Mouse (Mus musculus) forebrain, embryonic 16.5 days (tissue): ENCODE data around the gene Mapk9. TPM values are rescaled to one million over a fixed set of nuclear protein-coding genes. Genes with fewer than 3 reads are reported as not detected.
A peak's percentile ranks its signal among the peaks of the same experiment; 100 is the strongest.
"Not testable (repeated sequence)": the region's sequence is repeated elsewhere in the genome, so short reads cannot be mapped to it uniquely, and the experiment has no call there.

Experiments used
- ATAC-seq: fragments of 200-750 bp; cut with Nextera tagmentation; 2 replicates; pipeline ENCODE4 v1.8.0; 2017; ENCODE audit warnings: mild to moderate bottlenecking, moderate library complexity
- H3K27ac ChIP-seq: fragments of 300-500 bp; sonication (generic); 2 replicates; pipeline ENCODE4 v1.5.1; 2014; ENCODE audit warnings: low read length, control low read depth
- H3K27me3 ChIP-seq: fragments of 300-500 bp; sonication (generic); replicated peaks from 2 replicates; pipeline ENCODE4 v1.6.1; 2014; ENCODE audit warnings: low read length; ENCODE audit not compliant: control insufficient read depth, insufficient read depth
- H3K36me3 ChIP-seq: fragments of 300-500 bp; sonication (generic); 2 replicates; pipeline ENCODE4 v1.6.1; 2014; ENCODE audit not compliant: control insufficient read depth, insufficient read depth
- H3K4me1 ChIP-seq: fragments of 300-500 bp; sonication (generic); replicated peaks from 2 replicates; pipeline ENCODE4 v1.6.1; 2014; ENCODE audit warnings: low read length; ENCODE audit not compliant: control insufficient read depth, insufficient read depth
- H3K4me2 ChIP-seq: fragments of 300-500 bp; sonication (generic); 2 replicates; pipeline ENCODE4 v1.6.1; 2014; ENCODE audit warnings: mild to moderate bottlenecking, low read length, control low read depth
- H3K4me3 ChIP-seq: fragments of 300-500 bp; sonication (generic); replicated peaks from 2 replicates; pipeline ENCODE4 v1.5.1; 2014; ENCODE audit warnings: mild to moderate bottlenecking, low read length, control low read depth
- H3K9ac ChIP-seq: fragments of 300-500 bp; sonication (generic); replicated peaks from 2 replicates; pipeline ENCODE4 v1.6.1; 2014; ENCODE audit warnings: low read depth, low read length, control low read depth
- H3K9me3 ChIP-seq: fragments of 300-500 bp; sonication (generic); 2 replicates; pipeline ENCODE4 v1.6.1; 2016; ENCODE audit warnings: low read length; ENCODE audit not compliant: control insufficient read depth
- WGBS: fragments of 180-500 bp; shearing (Covaris S2); extraction: QIAGEN DNeasy Blood & Tissue Kit; methylation state at CpG from one replicate; pipeline ENCODE4 v1.1.7; 2014; 5-methylcytosine and 5-hydroxymethylcytosine counted together
- polyA plus RNA-seq: library from polyadenylated mRNA; unstranded; fragments of >200 nt; fragmentation: Nextera tagmentation; extraction: Ambion mirVana; gene quantifications from 2 replicates; pipeline ENCODE4 v1.2.1, GENCODE M21; 2015

The Mapk9 gene
- polyA plus RNA-seq: 45.7 and 48.5 TPM in 2 replicates

GRCm38 (mm10) chr11:49846401-49847070, at the start of gene Mapk9:
Mapk9 (plus strand) TSS chr11:49846751.
- H3K4me1 ChIP-seq: peaks cover 26% of the 10 kb centered on the region
- H3K27ac ChIP-seq: peak within 1 kb of the TSS; percentile 52
- peak within 1 kb of the TSS; percentile 87 for H3K9ac ChIP-seq
- peak within 1 kb of the TSS; percentile 61 for H3K4me3 ChIP-seq
- ATAC-seq: peak; percentile 98
- no peaks in the 10 kb centered on the region for H3K27me3 ChIP-seq
- no peaks in the 10 kb centered on the region for H3K9me3 ChIP-seq
- peak within 1 kb of the TSS; percentile 65 for H3K4me2 ChIP-seq
- no peaks in the 10 kb centered on the region for H3K36me3 ChIP-seq
- WGBS: under 1% methylated on average over 51 of the region's 68 CpGs

- no peaks in the 10 kb centered on the region for H3K27me3 ChIP-seq
- no peaks in the 10 kb centered on the region for H3K36me3 ChIP-seq
- H3K27ac ChIP-seq: no peak overlapping the region
- no peak overlapping the region for H3K9ac ChIP-seq
- 92% methylated on average over 6 of the region's 6 CpGs for WGBS
- H3K9me3 ChIP-seq: no peaks in the 10 kb centered on the region
- peaks cover 10% of the 10 kb centered on the region for H3K4me1 ChIP-seq
- ATAC-seq: no peak
- H3K4me3 ChIP-seq: no peak overlapping the region
- no peak overlapping the region for H3K4me2 ChIP-seq
Measured at GRCm38 (mm10) chr11:49798931-49799330, 47.6 kb upstream of the Mapk9 start.

GRCm38 (mm10) chr11:49801516-49801915, 45.0 kb upstream of the Mapk9 start:
- H3K4me3 ChIP-seq: no peak overlapping the region
- no peaks in the 10 kb centered on the region for H3K36me3 ChIP-seq
- H3K9me3 ChIP-seq: no peaks in the 10 kb centered on the region
- H3K9ac ChIP-seq: no peak overlapping the region
- 73% methylated on average over 4 of the region's 4 CpGs for WGBS
- H3K27ac ChIP-seq: no peak overlapping the region
- H3K27me3 ChIP-seq: no peaks in the 10 kb centered on the region
- ATAC-seq: no peak
- no peak overlapping the region for H3K4me2 ChIP-seq
- peaks cover 4% of the 10 kb centered on the region; the same call in 1 of the 2 replicates for H3K4me1 ChIP-seq

GRCm38 (mm10) chr11:49803801-49804200, 42.8 kb upstream of the Mapk9 start:
- Histone ChIP-seq H3K4me1 (peaks cover 4% of the 10 kb centered on the region; the same call in 1 of the 2 replicates), H3K27ac (no peak overlapping the region), H3K27me3 (no peaks in the 10 kb centered on the region), H3K4me3 (no peak overlapping the region), H3K36me3 (no peaks in the 10 kb centered on the region), H3K4me2 (no peak overlapping the region), H3K9me3 (no peaks in the 10 kb centered on the region), H3K9ac (no peak overlapping the region)
- ATAC-seq: no peak
- 94% methylated on average over 4 of the region's 4 CpGs for WGBS

- Histone ChIP-seq H3K4me3 (no peak overlapping the region), H3K4me2 (no peak overlapping the region), H3K27ac (no peak overlapping the region), H3K4me1 (peaks cover 2% of the 10 kb centered on the region; the same call in 1 of the 2 replicates), H3K36me3 (no peaks in the 10 kb centered on the region), H3K27me3 (no peaks in the 10 kb centered on the region), H3K9me3 (no peaks in the 10 kb centered on the region), H3K9ac (no peak overlapping the region)
- no peak for ATAC-seq
- WGBS: 24% methylated on average over 3 of the region's 3 CpGs
Measured at GRCm38 (mm10) chr11:49806218-49806617, 40.3 kb upstream of the Mapk9 start.

GRCm38 (mm10) chr11:49808946-49809345, 37.6 kb upstream of the Mapk9 start:
- WGBS: 94% methylated on average over 9 of the region's 9 CpGs
- Histone ChIP-seq H3K9ac (no peak overlapping the region), H3K27me3 (no peaks in the 10 kb centered on the region), H3K27ac (no peak overlapping the region), H3K9me3 (no peaks in the 10 kb centered on the region), H3K4me2 (no peak overlapping the region), H3K4me3 (no peak overlapping the region), H3K4me1 (no peaks in the 10 kb centered on the region), H3K36me3 (no peaks in the 10 kb centered on the region)
- no peak for ATAC-seq

GRCm38 (mm10) chr11:49810696-49811095, 35.9 kb upstream of the Mapk9 start:
- not testable (repeated sequence) for H3K4me3 ChIP-seq, H3K36me3 ChIP-seq, H3K27ac ChIP-seq, H3K9me3 ChIP-seq, H3K27me3 ChIP-seq, H3K9ac ChIP-seq, H3K4me2 ChIP-seq, H3K4me1 ChIP-seq, ATAC-seq
- 84% methylated on average over 7 of the region's 7 CpGs for WGBS

- Histone ChIP-seq H3K4me1 (no peaks in the 10 kb centered on the region), H3K4me3 (no peak overlapping the region), H3K36me3 (no peaks in the 10 kb centered on the region), H3K4me2 (no peak overlapping the region), H3K9me3 (no peaks in the 10 kb centered on the region), H3K9ac (no peak overlapping the region), H3K27me3 (no peaks in the 10 kb centered on the region), H3K27ac (no peak overlapping the region)
- ATAC-seq: no peak
- 93% methylated on average over 8 of the region's 8 CpGs for WGBS
Measured at GRCm38 (mm10) chr11:49811099-49811541, 35.4 kb upstream of the Mapk9 start.

- Histone ChIP-seq H3K27ac (no peak overlapping the region), H3K4me2 (no peak overlapping the region), H3K4me3 (no peak overlapping the region), H3K9ac (no peak overlapping the region), H3K4me1 (no peaks in the 10 kb centered on the region), H3K36me3 (no peaks in the 10 kb centered on the region), H3K9me3 (no peaks in the 10 kb centered on the region), H3K27me3 (no peaks in the 10 kb centered on the region)
- WGBS: 91% methylated on average over 8 of the region's 8 CpGs
- no peak for ATAC-seq
Measured at GRCm38 (mm10) chr11:49811879-49812278, 34.7 kb upstream of the Mapk9 start.
